8 mouse cellular contexts compared by ENCODE assay signal in genomic region chr8:10961989-10962388, GRCm38 (mm10). TPM values are rescaled to one million over a fixed set of nuclear protein-coding genes. Genes with fewer than 3 reads are reported as not detected.
DNase-seq lines count a peak whose midpoint lies in the region; ATAC-seq and TF ChIP-seq lines count a peak whose summit lies in the region.
"Had no signal": no experiment of that assay in that cellular context is flagged by ENCODE, and none has a peak within 500 bp of the region (broad histone marks: within the 10 kb centered on the region; RNA-seq: fewer than 3 reads in every experiment).

No protein-coding gene starts in this region.

- no peak for TF ChIP-seq CTCF in heart, postnatal 0 days (IDR thresholded peaks at IDR 0.05; ENCODE audit: low read depth)

- H3K9me3 ChIP-seq in heart, postnatal 0 days (replicated peaks; ENCODE audit: control insufficient read depth, low read length) = no peaks in the 10 kb centered on the region
- H3K9me3 ChIP-seq in limb, embryonic 13.5 days = no peaks in the 10 kb centered on the region
- H3K9me3 ChIP-seq: hindbrain, embryonic 15.5 days had no signal

- ATAC-seq in heart, postnatal 0 days (ENCODE audit: insufficient read depth, low read depth) = peak; percentile 66
- ATAC-seq in limb, embryonic 13.5 days (ENCODE audit: low FRiP score, low read depth) = peak; percentile 88

- peak overlapping the region; percentile 55 for H3K27ac ChIP-seq in heart, postnatal 0 days (ENCODE audit: low read depth)
- H3K27ac ChIP-seq in limb, embryonic 13.5 days = peak overlapping the region; percentile 90
- H3K27ac ChIP-seq: hindbrain, embryonic 15.5 days had no signal

- H3K4me3 ChIP-seq in heart, postnatal 0 days (ENCODE audit: low read depth, low read length) = no peak overlapping the region
- no peak overlapping the region for H3K4me3 ChIP-seq in limb, embryonic 13.5 days
- H3K4me3 ChIP-seq: hindbrain, embryonic 15.5 days had no signal

- peaks cover 8% of the 10 kb centered on the region; the same call in 1 of the 2 replicates for H3K27me3 ChIP-seq in heart, postnatal 0 days (ENCODE audit: control insufficient read depth, insufficient read depth, low read length)
- no peaks in the 10 kb centered on the region for H3K27me3 ChIP-seq in limb, embryonic 13.5 days

- DNase-seq in 3134 (ENCODE audit: extremely low read depth, insufficient read length, low spot score) (peak; percentile 67), 3T3-L1 (ENCODE audit: low read depth, low spot score) (peak; percentile 98)
- peak; percentile 79 for DNase-seq in heart, postnatal 0 days (ENCODE audit: low spot score)
- DNase-seq in T-cell, adult 2 months (ENCODE audit: low spot score) = no peak
- no peak for DNase-seq in urinary bladder, adult 2 months (ENCODE audit: low spot score)
- no peak for DNase-seq in right cerebral cortex, postnatal 4 days

- no peaks in the 10 kb centered on the region for H3K36me3 ChIP-seq in heart, postnatal 0 days (replicated peaks; ENCODE audit: control insufficient read depth, insufficient read depth, low read length)
- H3K36me3 ChIP-seq in limb, embryonic 13.5 days = no peaks in the 10 kb centered on the region
- H3K36me3 ChIP-seq: hindbrain, embryonic 15.5 days had no signal

- TF ChIP-seq EP300 in heart, postnatal 0 days (IDR thresholded peaks at IDR 0.05; ENCODE audit: low read depth) = 0 out of 2 replicates have a peak, but pooled peaks have one; percentile 50

- H3K4me1 ChIP-seq in heart, postnatal 0 days (ENCODE audit: control insufficient read depth, insufficient read depth) = peaks cover 56% of the 10 kb centered on the region
- peaks cover 81% of the 10 kb centered on the region for H3K4me1 ChIP-seq in limb, embryonic 13.5 days

- H3K9ac ChIP-seq in heart, postnatal 0 days (replicated peaks; ENCODE audit: low read depth, low read length) = no peak overlapping the region
- no peak overlapping the region for H3K9ac ChIP-seq in limb, embryonic 13.5 days
- H3K9ac ChIP-seq: hindbrain, embryonic 15.5 days had no signal

- no peak overlapping the region for H3K4me2 ChIP-seq in heart, postnatal 0 days (ENCODE audit: low read depth, low read length)
- peak overlapping the region; percentile 48 for H3K4me2 ChIP-seq in limb, embryonic 13.5 days (replicated peaks)
- H3K4me2 ChIP-seq: hindbrain, embryonic 15.5 days had no signal

- 13% methylated on average over 8 of the region's 8 CpGs for WGBS in heart, postnatal 0 days
- 1% methylated on average over 8 of the region's 8 CpGs for WGBS in limb, embryonic 13.5 days

RNA-seq across cellular contexts. Expression of gene Irs2, which starts 46.3 kb away (rescaled TPM):
- total RNA-seq in heart, postnatal 0 days (2014; rRNA removed; ENCODE audit: low replicate concordance) = 39.3 and 53.4 TPM in 2 replicates
- polyA plus RNA-seq in heart, postnatal 0 days (2015; fragmentation: Nextera tagmentation; extraction: Ambion mirVana) = 1.6 and 2.0 TPM in 2 replicates
- polyA plus RNA-seq in limb, embryonic 13.5 days (2015; fragmentation: Nextera tagmentation; extraction: Ambion mirVana) = 7.9 and 8.6 TPM in 2 replicates
- 8.5 and 13.4 TPM in 2 replicates for polyA plus RNA-seq in urinary bladder, adult 2 months (2012; rRNA removed)

Comparison
In these comparisons a context has a peak if more than half of its experiments do, and no peak if none do; other contexts are left out.
1. DNase-seq: peak in 3134 (single experiment), 3T3-L1 (single experiment) and heart, postnatal 0 days (single experiment); none in T-cell, adult 2 months (single experiment), urinary bladder, adult 2 months (single experiment) and right cerebral cortex, postnatal 4 days (single experiment).